Mouse (Mus musculus) kidney, adult 11 months (tissue): ENCODE data around the gene Tshz2.

Source experiments
- DNase-seq: peaks from one replicate; pipeline ENCODE4 v3.0.0; 2022

The Tshz2 gene

GRCm38 (mm10) chr2:169902896-169903295 is 270.1 kb downstream of the Tshz2 start:
- DNase-seq = no peak

GRCm38 (mm10) chr2:169906396-169906795 is 273.6 kb downstream of the Tshz2 start:
- no peak for DNase-seq

- no peak for DNase-seq
These were observed 275.2 kb downstream of the Tshz2 start for GRCm38 (mm10) chr2:169907979-169908378.

DNA sequence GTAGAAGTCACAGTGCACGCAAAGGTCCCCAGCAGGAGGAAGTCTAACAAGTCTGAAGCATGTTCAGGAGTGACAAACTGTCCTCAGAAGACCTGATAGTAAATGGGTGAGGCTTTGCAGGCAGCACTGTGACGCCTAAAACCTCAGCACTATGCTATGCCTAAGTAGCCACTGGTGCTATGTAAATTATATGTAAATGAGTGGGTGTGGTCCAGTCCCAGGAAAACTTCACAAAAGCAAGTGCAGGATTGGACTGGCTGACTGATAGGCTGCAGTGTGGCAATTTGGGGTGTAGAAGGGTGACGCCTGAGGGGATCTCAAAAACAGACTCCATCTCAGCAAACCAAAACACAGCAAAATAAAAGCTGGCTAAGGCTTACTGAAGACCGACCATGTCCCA is 277.8 kb downstream of the Tshz2 start:
- DNase-seq = no peak

DNA sequence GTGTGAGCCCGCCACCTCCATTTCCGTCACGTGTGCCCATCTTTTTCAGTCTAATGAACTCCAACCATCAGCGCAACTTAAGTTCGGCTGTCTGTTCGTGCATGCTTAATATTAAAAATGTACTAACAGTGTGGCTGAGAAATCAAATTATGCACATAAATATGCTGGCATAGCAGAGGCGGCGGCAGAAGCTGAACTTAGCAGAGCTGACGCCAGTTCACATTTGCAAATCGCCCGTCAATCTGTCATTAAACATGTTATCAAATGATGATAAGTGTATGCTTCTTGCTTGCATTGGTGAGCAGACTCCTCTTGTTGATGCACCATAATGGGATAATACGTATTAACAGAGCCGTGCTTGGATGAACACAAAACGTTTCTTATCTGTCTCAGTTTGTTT is 280.0 kb downstream of the Tshz2 start:
- DNase-seq = no peak

DNA sequence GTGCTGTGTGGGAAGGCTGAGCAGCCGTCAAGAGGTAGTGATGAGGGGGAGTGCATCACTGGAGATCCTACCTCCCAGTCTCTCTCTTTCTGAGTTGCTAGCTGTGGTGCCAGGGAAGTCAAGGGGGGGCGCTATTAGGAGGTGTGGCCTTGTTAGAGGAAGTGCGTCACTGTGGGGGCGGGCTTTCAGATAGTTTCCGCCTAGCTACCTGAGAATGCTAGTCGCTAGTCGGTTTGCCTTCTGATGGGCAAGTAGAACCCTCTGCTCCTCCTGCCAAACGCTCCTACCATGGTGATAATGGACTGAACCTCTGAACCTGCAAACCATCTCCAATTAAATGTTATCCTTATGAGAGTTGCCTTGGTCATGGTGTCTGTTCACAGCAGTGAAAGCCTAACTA is 282.1 kb downstream of the Tshz2 start:
- DNase-seq = no peak

- no peak for DNase-seq
These were observed 282.5 kb downstream of the Tshz2 start for GRCm38 (mm10) chr2:169915326-169915725.

DNA sequence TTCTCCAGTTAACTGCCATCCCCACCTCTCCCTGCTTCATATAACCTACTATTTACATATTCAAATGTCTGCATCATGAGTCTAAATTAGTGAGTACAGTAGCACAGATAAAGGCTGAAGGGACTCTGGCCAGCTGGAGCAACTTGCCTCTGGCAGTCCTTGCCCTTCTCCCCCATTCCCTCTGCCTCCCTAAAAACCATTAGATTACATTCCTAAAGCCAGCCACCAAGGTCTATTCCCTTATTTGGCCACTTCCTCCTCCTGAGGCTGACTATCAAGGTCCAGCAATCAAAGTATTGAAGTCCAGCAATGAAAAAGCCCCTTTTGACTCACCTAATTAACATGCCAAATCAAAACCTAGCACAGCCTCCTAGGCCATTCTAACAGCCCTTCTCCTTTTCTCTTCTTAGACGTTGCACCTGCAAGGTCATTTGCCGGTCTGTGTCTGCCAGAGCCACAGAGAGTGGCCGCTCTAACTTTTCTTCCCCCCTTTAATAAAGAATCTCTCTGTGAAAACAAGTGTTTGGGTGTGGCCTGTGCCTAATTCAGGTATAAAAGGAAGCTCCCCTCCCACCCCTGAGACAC is 286.4 kb downstream of the Tshz2 start:
- peak; percentile 21 for DNase-seq

- no peak for DNase-seq
These were observed 291.5 kb downstream of the Tshz2 start for GRCm38 (mm10) chr2:169924177-169924810.

GRCm38 (mm10) chr2:169925466-169925865 is 292.7 kb downstream of the Tshz2 start:
- no peak for DNase-seq

- DNase-seq = peak; percentile 21
These were observed 293.2 kb downstream of the Tshz2 start for GRCm38 (mm10) chr2:169926016-169926415.

GRCm38 (mm10) chr2:169927401-169927800 is 294.6 kb downstream of the Tshz2 start:
- DNase-seq = no peak

DNA sequence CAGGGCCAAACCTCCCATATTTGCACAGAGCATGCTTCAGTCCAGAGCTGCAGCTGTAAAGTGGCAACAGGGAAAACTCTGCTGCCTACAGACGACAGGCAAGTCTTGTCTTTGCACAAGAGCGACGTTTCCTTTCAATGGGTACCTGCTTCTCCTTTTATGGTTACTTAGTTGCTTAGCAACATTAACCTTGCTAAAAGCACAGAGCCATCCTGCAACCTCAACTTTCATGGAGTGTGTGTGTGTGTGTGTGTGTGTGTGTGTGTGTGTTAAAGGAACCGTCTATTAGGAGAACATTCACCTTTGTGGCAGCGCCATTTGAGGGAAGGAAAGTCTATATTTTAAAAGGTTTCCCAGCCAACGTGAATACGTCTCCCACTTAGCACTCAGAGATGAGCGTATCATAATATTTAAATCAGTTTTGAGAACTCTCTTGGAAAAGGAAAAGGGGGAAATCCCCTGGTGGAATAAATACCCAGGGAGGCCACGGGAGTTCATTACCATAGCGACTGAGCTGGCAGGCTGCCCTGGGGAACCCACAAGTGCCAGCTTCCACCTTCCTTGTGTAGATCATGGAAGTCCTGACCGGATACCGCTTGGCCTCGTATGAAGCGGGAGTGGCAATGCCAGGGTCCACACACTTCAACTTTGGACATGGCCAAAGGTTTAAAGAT is 295.8 kb downstream of the Tshz2 start:
- peak; percentile 75 for DNase-seq

DNA sequence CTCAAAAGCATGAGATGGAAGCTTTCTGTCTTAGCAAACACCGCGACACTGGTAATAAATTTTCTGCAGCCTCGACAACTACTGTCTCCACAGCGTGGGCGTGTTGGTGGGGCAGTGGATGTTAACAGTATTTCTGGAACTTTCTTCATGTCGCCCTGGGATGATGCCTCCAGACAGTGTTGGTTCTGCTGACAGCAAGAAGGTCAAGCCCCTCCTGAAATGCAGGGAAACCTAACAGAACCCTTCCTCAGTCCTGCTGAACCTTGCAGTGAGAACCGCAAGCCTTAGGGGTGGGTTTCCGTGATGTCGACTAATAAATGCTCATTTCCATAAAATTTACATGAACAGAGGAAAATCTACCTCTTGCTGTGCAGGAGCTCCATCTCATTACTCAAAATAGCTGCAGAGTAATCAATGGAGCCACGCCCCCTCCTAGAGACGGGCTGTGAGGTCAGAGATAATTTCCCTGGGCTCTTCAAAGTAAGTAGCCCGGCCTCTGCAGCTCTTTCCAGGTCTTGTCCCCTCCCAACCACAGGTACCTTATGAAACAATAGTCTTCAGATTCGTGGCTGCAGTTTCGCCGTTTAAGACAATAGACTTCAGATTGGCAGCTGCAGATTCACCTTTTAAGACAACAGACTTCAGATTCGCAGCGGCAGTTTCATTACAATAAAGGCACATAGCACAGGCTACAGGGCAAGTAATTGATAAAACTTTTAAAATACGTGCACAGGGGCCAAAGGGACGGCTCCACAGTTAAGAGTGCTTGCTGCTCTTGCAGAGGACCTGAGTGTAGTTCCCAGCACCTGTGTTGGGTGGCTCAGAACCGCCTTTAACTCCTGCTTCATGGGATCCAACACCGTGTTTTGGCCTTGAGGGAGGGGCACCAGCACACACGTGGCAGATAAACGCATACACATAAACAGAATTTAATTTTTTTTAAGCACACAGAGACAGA is 297.0 kb downstream of the Tshz2 start:
- DNase-seq = peak; percentile 75

GRCm38 (mm10) chr2:169935642-169936041 is 302.8 kb downstream of the Tshz2 start:
- no peak for DNase-seq

DNA sequence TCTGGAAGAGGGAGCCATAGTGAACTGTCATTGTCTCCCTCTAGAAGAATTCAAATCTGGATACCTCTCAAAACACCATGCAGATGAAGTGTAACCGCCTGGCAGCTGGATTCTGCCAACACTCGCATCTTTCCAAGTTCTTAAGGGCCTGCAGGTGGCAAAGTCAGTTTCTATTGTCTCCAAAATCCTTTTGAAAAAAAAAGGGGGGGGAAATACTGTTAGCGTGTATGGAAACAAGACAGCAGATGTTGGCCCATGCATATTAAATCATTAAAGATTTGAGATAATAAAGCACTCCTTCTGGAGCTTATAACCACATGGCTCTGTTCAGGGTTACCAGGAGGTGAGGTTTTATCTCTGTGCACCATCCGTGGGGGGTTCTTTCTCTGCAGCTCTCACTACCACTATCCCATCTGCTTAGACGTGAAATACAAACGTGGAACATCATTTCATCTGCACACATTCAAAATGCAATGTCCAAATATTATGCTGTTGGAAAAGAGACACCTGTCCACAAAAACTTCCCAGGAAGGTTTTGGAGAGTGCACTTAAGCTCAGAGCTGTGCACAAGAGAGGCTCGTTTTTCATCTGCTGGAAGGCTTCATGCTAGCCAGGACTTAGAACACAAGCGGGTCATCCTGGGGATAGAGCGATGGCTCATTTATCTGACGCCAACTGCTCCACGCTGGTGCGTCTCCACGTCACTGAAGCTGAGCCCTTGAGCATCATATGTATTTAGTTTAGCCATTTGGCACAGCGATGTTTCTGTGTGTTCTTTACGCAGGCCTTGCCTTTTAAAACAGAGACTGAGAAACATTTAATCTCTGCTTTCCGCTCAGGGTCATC is 307.7 kb downstream of the Tshz2 start:
- no peak for DNase-seq

GRCm38 (mm10) chr2:169943727-169944126 is 310.9 kb downstream of the Tshz2 start:
- DNase-seq = no peak

- no peak for DNase-seq
These were observed 315.3 kb downstream of the Tshz2 start for GRCm38 (mm10) chr2:169948139-169948538.

DNA sequence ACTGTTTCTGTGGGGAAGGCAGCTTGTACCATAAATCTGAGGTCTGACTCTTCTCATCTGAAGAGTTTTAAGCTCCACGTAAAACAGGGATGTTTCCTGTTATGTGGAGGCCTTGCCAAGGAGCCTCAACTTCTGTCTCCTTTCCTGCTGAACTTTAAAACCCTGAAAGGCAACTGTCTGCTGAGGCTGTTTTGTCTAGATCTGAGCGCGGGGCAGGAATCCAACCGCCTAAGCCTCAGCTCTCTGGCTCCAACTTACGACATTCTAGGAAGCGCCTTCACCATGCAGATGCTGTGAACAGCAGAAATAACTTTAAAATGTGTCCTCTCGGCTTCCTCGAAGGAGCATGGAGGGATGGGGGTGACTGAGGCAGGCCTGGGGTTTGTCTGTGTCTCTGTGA is 318.2 kb downstream of the Tshz2 start:
- no peak for DNase-seq

DNA sequence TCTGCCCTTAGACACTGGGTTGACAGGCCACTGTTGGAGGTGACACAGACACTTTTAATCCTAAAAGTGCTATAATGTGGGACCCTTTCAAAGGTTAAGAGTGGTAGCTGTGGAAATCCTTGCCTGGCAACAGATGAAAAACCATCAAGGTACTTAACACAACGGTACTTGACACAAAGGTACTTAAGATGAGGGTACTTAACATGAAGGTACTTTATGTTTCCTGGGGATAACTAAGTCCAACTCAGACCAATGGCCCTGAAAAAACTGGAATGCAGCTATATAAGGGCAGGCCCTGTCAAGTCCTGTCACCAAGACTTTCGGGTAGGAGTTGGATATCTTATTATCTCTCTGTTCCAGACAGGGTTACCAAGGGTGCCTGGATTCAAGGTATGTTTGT is 320.2 kb downstream of the Tshz2 start:
- DNase-seq = no peak

DNA sequence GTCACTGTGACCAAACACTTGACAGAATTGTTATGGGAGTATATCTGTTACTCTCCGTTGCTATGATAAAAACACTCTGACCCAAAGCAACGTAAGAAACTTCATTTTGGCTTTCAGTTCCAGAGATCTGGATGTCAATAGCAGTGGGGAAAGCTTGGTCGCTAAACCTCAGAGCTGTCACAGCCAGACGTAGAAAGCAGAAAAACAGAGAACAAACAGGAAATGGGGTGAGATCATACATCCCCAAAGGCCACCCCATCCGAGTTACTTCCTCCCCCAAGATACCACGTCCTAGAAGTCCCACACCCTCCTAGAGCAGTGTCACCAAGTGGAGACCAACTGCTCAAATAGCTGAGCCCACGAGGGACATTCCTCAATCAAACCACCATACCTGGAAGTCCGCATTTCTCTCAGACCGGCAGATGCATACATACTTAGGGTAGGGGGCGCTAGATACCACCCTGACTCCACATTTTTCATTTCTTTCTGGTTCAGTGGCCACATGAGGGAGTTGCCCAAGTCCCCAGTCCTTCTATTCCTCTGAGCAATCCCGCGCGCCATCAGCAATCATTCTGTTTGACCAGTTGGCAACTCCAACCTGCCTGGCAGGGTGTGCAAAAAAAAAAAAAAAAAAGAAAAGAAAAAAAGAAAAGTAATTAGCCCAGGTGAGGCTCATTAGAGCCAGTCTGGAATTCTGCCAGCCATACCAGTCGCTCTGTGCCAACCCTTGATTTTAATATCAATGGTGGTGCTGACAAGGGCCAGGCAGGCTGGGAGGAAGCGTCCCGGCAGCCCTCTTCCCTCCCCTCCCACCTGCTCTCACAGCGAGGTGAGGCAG is 326.1 kb downstream of the Tshz2 start:
- DNase-seq = no peak
